Mouse (Mus musculus) forebrain, embryonic 14.5 days (tissue): ENCODE results near the gene Trim37. TPM values are rescaled to one million over a fixed set of nuclear protein-coding genes. Genes with fewer than 3 reads are reported as not detected.

ENCODE experiments used
- ATAC-seq: fragments of 200-750 bp; cut with Nextera tagmentation; 2 replicates; pipeline ENCODE4 v1.8.0; 2017; ENCODE audit warnings: mild to moderate bottlenecking, moderate library complexity
- DNase-seq: peaks from one replicate; pipeline ENCODE4 v3.0.0-alpha.2; 2015; ENCODE audit warnings: low spot score
- H3K27ac ChIP-seq: fragments of 300-500 bp; sonication (generic); 2 replicates; pipeline ENCODE4 v1.5.1; 2014; ENCODE audit warnings: low read depth, mild to moderate bottlenecking, control low read depth, low read length, moderate library complexity
- H3K27me3 ChIP-seq: fragments of 300-500 bp; sonication (generic); replicated peaks from 2 replicates; pipeline ENCODE4 v1.6.1; 2014; ENCODE audit warnings: low read length, control low read depth, mixed read lengths; ENCODE audit not compliant: control insufficient read depth, insufficient read depth
- H3K36me3 ChIP-seq: fragments of 300-500 bp; sonication (generic); 2 replicates; pipeline ENCODE4 v1.6.1; 2014; ENCODE audit warnings: low read length, control low read depth; ENCODE audit not compliant: control insufficient read depth, insufficient read depth
- H3K4me1 ChIP-seq: fragments of 300-500 bp; sonication (generic); 2 replicates; pipeline ENCODE4 v1.6.1; 2014; ENCODE audit warnings: antibody characterized with exemption, low read length, control low read depth; ENCODE audit not compliant: control insufficient read depth, insufficient read depth
- H3K4me2 ChIP-seq: fragments of 300-500 bp; sonication (generic); 2 replicates; pipeline ENCODE4 v1.6.1; 2014; ENCODE audit warnings: mild to moderate bottlenecking, control low read depth, low read length
- H3K4me3 ChIP-seq: fragments of 300-500 bp; sonication (generic); 2 replicates; pipeline ENCODE4 v1.5.1; 2014; ENCODE audit warnings: low read depth, low read length, control low read depth
- H3K9ac ChIP-seq: fragments of 300-500 bp; sonication (generic); 2 replicates; pipeline ENCODE4 v1.6.1; 2014; ENCODE audit warnings: mild to moderate bottlenecking, low read length, control low read depth, moderate library complexity
- H3K9me3 ChIP-seq: fragments of 300-500 bp; sonication (generic); replicated peaks from 2 replicates; pipeline ENCODE4 v1.6.1; 2016; ENCODE audit warnings: low read length, control low read depth, mixed read lengths; ENCODE audit not compliant: control insufficient read depth
- WGBS: fragments of 180-500 bp; shearing (Covaris S2); extraction: QIAGEN DNeasy Blood & Tissue Kit; methylation state at CpG from one replicate; pipeline ENCODE4 v1.1.7; 2014; 5-methylcytosine and 5-hydroxymethylcytosine counted together
- polyA plus RNA-seq: library from polyadenylated mRNA; unstranded; fragments of >200 nt; fragmentation: Nextera tagmentation; extraction: Ambion mirVana; gene quantifications from 2 replicates; pipeline ENCODE4 v1.2.1, GENCODE M21; 2014

Trim37 gene
- 88.1 and 89.7 TPM in 2 replicates for polyA plus RNA-seq

DNA sequence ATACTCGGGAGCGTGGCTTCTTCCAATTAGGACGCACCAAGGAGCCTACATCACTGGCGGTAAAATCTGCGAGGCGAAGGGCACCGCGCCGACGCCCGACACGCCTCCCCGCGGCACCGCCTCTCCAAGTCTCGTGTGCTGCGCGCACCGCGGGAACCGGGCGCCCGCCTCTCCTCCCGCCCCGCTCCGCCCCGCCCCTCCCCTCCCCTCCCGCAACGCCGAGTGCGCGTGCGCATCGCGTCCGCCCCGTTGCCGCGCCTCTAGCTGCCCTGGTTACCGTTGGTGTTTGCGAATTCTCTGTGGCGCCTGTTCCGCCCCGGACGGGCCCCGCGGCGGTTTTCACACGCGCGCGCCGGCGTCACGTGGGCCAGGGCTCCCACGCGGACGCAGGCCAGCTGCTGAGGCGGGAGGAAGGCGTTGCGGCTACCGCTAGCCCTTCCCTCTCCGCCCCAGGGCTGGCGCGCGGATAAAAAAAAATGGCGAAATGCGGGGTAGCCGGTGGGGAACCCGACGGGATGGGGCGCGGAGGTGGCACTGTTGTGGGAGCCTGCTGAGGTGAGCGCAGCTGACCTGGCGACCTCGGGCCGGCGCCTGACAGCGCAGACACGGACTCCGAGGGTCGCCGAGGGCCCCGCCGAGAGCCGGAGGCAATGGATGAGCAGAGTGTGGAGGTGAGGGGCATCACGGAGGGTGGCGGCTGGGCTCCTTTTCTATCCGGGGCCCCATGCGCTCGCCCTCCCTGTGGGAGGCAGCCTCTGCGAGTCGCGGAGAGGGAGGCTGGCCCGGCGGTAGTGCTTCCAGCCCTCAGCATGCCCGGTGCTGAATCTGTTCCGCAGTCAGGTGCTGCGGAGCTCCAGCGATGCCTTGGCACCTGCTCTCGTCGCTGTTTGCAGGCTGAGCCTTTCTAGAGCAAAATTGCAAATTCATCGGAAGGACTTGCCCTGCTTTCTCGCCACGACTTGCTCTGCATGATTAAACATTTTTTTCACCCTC is at the start of gene Trim37:
Gene Trim37, plus strand, starts transcription at position 254 of the 993 bp plus-strand sequence.
- Histone ChIP-seq H3K4me3 (peak within 1 kb of the TSS; percentile 92), H3K9me3 (no peaks in the 10 kb centered on the region), H3K4me2 (peak within 1 kb of the TSS; percentile 68), H3K36me3 (peaks cover 40% of the 10 kb centered on the region), H3K27me3 (no peaks in the 10 kb centered on the region), H3K4me1 (peaks cover 13% of the 10 kb centered on the region), H3K27ac (peak within 1 kb of the TSS; percentile 89), H3K9ac (peak within 1 kb of the TSS; percentile 84)
- DNase-seq, result peak; percentile 97
- peak; percentile 95 for ATAC-seq
- WGBS, result under 1% methylated on average over 95 of the region's 105 CpGs

DNA sequence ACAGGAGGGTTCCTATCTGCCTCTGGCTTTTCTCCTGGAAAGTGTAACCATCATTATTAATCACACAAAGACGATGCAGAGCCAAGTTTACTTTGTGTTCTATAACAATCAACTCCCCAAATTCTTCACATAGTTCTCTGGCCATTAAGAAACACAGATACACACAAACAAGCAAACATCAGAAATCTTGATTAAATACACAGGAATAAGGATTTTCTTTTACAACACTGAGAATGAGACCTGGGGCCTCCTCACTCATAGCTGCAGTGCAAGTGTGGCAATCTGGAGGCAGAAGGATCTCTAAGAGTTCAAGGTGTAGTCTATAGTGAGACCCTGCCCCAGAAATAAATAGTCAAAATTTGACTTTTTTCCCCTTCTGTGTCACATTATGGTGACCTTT is 43.2 kb upstream of the Trim37 start:
- peaks cover 16% of the 10 kb centered on the region for H3K4me1 ChIP-seq
- no peak for ATAC-seq
- no peak overlapping the region for H3K27ac ChIP-seq
- no peak overlapping the region for H3K4me3 ChIP-seq
- no peaks in the 10 kb centered on the region for H3K9me3 ChIP-seq
- no peaks in the 10 kb centered on the region for H3K27me3 ChIP-seq
- no peak for DNase-seq
- H3K36me3 ChIP-seq, result peaks cover 50% of the 10 kb centered on the region
- H3K9ac ChIP-seq, result no peak overlapping the region
- no peak overlapping the region for H3K4me2 ChIP-seq
- WGBS, result 70% methylated on average over 1 of the region's 1 CpGs

DNA sequence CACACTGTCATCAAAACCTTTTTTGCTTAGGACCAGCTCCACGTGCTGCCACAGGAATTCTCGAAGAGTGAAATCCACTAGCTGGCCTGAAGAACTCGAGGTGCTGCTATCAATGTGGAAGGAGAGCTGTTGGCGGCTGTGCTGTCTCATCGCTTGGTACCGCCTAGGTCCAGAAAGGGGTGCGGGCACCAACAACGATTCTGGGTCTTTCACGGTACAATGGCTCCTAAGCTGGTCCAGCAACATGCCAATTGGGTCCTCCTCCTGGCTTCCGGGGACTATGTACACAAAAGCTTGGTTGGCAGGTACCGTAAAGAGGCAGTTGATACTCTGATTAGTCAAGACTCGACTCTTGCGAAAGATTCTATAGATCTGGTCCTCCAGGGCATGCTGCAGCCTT is 41.4 kb upstream of the Trim37 start:
- peaks cover 16% of the 10 kb centered on the region for H3K4me1 ChIP-seq
- WGBS, result 92% methylated on average over 13 of the region's 13 CpGs
- peak overlapping the region; percentile 79 for H3K4me2 ChIP-seq
- peaks cover 42% of the 10 kb centered on the region for H3K36me3 ChIP-seq
- DNase-seq, result no peak
- no peak for ATAC-seq
- H3K9me3 ChIP-seq, result no peaks in the 10 kb centered on the region
- peak overlapping the region; percentile 91 for H3K4me3 ChIP-seq
- no peak overlapping the region for H3K27ac ChIP-seq
- no peaks in the 10 kb centered on the region for H3K27me3 ChIP-seq
- no peak overlapping the region for H3K9ac ChIP-seq

DNA sequence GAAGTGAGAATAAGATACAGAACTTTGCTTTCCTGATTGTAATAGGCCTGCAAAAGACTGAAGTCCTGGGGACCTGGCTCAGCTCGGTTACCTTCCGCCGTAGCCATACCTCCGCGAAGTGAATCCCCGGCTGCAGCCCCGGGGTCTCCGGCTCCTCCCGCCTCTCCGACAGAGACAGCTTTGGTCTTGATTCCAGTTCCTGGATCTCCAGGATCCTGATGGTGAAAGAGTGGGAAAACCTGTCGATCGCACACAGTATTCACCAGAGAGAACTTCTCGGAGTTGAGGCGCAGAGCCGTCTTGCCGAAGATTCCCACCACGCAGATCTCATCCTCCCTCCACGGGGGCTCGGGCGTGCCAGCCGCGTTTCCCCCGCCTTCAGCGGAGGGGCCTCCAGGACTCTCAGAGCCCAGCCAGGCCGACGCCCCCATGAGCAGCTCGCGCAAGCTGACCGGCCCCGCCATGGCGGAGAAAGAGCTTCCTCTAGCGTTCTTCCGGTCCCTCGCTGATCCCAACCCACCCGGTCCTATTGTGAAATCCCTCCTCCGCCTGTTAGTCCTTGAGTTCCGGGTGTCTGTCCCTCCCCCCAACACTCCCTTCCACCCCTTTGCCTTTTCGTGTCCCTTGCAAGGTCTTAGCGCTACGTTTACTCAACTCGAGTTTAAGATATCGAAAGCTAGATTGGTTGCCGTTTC is 40.4 kb upstream of the Trim37 start, which contains the start of gene Smg8:
Gene Smg8, minus strand, starts transcription at position 485 of the 695 bp plus-strand sequence.
- H3K9ac ChIP-seq, result peak within 1 kb of the TSS; percentile 80
- peaks cover 42% of the 10 kb centered on the region for H3K36me3 ChIP-seq
- H3K27me3 ChIP-seq, result no peaks in the 10 kb centered on the region
- peak within 1 kb of the TSS; percentile 79 for H3K4me2 ChIP-seq
- H3K4me3 ChIP-seq, result peak within 1 kb of the TSS; percentile 91
- peak; percentile 95 for ATAC-seq
- no peaks in the 10 kb centered on the region for H3K9me3 ChIP-seq
- DNase-seq, result peak; percentile 91
- whole genome bisulfite sequencing, result under 1% methylated on average over 43 of the region's 43 CpGs
- peak within 1 kb of the TSS; percentile 31; the same call in 1 of the 2 replicates for H3K27ac ChIP-seq
- H3K4me1 ChIP-seq, result peaks cover 16% of the 10 kb centered on the region

DNA sequence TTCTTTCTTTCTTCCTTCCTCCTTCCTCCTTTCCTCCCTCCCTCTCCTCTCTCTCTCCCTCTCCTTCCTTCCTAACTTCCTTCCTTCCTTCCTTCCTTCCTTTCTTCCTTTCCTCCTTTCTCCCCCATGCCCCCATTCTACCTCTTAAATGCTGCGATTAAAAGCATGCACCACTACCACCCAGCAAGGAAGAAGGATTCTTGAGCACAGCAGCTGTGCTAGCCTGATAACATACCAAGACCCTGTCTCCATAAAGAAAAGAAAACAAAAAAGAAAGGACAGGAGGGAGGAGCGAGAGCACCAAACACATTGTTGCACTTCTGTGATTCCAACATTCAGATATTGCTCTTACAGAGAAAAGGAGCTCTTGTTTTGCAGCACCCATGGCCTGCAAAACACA is 39.7 kb upstream of the Trim37 start:
- peaks cover 16% of the 10 kb centered on the region for H3K4me1 ChIP-seq
- H3K4me2 ChIP-seq, result peak overlapping the region; percentile 79
- no peaks in the 10 kb centered on the region for H3K9me3 ChIP-seq
- H3K36me3 ChIP-seq, result peaks cover 41% of the 10 kb centered on the region
- H3K27ac ChIP-seq, result no peak overlapping the region
- peak overlapping the region; percentile 80 for H3K9ac ChIP-seq
- DNase-seq (no peak), ATAC-seq (no peak)
- H3K4me3 ChIP-seq, result peak overlapping the region; percentile 91
- WGBS, result 59% methylated on average over 2 of the region's 2 CpGs
- H3K27me3 ChIP-seq, result no peaks in the 10 kb centered on the region

DNA sequence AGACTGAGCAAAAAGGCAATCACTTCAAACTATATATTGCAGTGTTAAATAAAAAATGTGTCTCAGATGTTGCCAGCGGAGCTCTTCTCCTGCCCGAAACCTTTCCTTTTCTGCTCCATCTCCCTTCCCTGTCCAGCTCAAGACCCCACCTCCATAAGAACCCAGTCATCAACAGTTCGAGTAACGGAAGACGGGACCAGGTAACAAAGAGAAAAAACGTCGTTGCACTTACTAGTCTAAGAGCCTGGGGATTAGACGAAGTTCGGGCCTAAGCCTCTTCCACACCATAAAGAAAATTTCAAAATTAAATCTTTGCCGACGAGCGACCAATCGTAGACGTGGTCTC is 18.5 kb upstream of the Trim37 start, which contains the start of gene Prr11:
Gene Prr11, minus strand, starts transcription at position 300 of the 346 bp plus-strand sequence.
- Histone ChIP-seq H3K27me3 (no peaks in the 10 kb centered on the region), H3K27ac (peak within 1 kb of the TSS; percentile 94), H3K36me3 (peaks cover 36% of the 10 kb centered on the region), H3K9me3 (no peaks in the 10 kb centered on the region), H3K4me3 (peak within 1 kb of the TSS; percentile 98), H3K4me1 (peaks cover 19% of the 10 kb centered on the region), H3K9ac (peak within 1 kb of the TSS; percentile 99), H3K4me2 (peak within 1 kb of the TSS; percentile 61)
- WGBS, result under 1% methylated on average over 14 of the region's 14 CpGs
- DNase-seq, result no peak
- no peak for ATAC-seq

DNA sequence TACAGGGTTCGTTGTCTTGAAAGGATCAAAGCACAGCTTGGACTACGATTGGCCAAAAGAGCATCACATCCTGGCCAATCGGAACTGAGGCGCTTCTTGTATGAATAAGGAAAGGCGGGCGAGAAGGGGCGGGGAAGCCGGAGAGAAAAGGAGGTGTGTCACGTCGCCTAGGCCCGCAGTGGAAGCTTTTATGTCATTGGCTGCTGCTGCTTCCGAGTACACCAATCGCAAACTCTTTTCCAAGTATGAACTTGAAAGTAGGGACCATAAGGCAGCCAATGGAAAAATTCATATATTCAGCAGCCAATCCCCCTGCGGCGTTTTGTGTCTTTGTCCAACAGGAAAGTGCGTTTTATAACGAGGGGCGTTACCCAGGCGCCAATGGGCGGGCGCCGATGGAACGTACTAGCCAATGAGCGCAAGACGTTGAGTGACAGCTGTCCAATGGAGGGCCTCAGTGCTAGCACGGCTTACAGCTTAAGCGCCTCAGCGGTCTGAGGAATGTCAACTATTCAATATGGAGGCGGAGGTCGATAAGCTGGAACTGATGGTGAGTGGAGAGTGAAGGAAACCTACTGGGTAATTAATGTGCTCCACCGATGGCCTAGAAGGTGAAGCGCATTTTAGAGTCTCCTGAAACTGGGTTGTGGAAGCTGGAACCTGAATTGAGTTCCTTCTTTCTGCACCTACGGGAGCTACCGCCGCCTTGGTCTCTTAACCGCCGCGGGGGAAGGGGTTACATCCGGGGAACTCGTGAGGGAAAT is 17.9 kb upstream of the Trim37 start, which contains the start of gene Ska2:
Gene Ska2, plus strand, starts transcription at position 480 of the 764 bp plus-strand sequence.
- Histone ChIP-seq H3K9ac (peak within 1 kb of the TSS; percentile 99), H3K27ac (peak within 1 kb of the TSS; percentile 94), H3K9me3 (no peaks in the 10 kb centered on the region), H3K27me3 (no peaks in the 10 kb centered on the region), H3K4me3 (peak within 1 kb of the TSS; percentile 98), H3K4me1 (peaks cover 19% of the 10 kb centered on the region), H3K36me3 (peaks cover 37% of the 10 kb centered on the region), H3K4me2 (peak within 1 kb of the TSS; percentile 61)
- under 1% methylated on average over 40 of the region's 40 CpGs for WGBS
- peak; percentile 99 for ATAC-seq
- DNase-seq, result peak; percentile 100

DNA sequence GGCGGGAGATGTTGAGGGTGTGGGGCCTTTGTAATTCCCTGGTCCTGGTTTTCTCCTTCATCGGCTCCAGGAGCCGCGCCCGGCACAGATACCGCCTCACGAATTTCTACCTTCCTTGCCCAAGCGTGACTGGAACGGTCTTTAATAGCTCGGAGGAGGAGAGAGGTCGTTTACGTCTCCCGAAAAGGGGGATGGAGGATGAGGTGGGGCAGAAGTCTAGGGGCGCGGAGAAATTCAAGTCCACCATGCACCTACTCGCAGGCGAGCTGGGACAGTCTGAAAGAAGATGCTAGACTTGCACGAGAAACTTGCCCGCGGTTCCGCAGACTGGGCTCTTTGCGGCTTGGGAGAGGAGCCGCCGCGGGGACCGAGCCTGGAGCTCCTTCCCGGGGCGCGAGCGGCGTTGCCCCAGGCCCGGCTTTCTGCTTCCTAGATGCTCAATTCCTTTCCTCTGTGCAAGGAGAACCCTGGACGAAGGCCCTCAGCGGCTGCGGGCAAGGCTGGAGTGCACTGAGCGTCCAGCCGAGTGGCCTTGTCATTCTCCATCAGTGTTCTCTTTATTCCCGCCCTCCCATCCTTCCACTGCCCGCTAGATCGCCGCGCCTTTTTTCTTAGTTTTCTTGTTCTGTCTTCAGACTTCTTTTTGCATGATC is 17.2 kb upstream of the Trim37 start:
- Histone ChIP-seq H3K9ac (peak overlapping the region; percentile 99), H3K36me3 (peaks cover 36% of the 10 kb centered on the region), H3K4me2 (peak overlapping the region; percentile 50), H3K9me3 (no peaks in the 10 kb centered on the region), H3K27me3 (no peaks in the 10 kb centered on the region), H3K27ac (peak overlapping the region; percentile 94), H3K4me3 (peak overlapping the region; percentile 98), H3K4me1 (peaks cover 19% of the 10 kb centered on the region)
- ATAC-seq, result no peak
- under 1% methylated on average over 42 of the region's 42 CpGs for WGBS
- DNase-seq, result peak; percentile 46
